Mouse (Mus musculus): ENCODE results near the gene Ssh1. TPM values are rescaled to one million over a fixed set of nuclear protein-coding genes. Genes with fewer than 3 reads are reported as not detected.

Gene Ssh1
- polyA plus RNA-seq (2015; fragmentation: Illumina TruSeq; extraction: RNeasy Lipid Tissue Mini Kit (QIAGEN cat#74804); ENCODE audit: insufficient read depth, low replicate concordance): 13.2 TPM

GRCm38 (mm10) chr5:113993487-113994465 is at the start of gene Ssh1:
Gene Ssh1 (minus strand): TSS chr5:113993894.

GRCm38 (mm10) chr5:114003542-114003941 is 9.8 kb upstream of the Ssh1 start, which contains the start of gene Dao:
Gene Dao (plus strand): TSS chr5:114003703.

GRCm38 (mm10) chr5:113908592-113909441 is 84.9 kb downstream of the Ssh1 start, which contains the start of gene Coro1c:
Gene Coro1c (minus strand): TSS chr5:113908758.

Other genes starting within 250 kb of the Ssh1 start
- 19.4 TPM for gene Sart3, start 221.4 kb downstream of the Ssh1 start, polyA plus RNA-seq (2015; fragmentation: Illumina TruSeq; extraction: RNeasy Lipid Tissue Mini Kit (QIAGEN cat#74804); ENCODE audit: insufficient read depth, low replicate concordance)
- gene Iscu, start 221.1 kb downstream of the Ssh1 start, polyA plus RNA-seq (2015; fragmentation: Illumina TruSeq; extraction: RNeasy Lipid Tissue Mini Kit (QIAGEN cat#74804); ENCODE audit: insufficient read depth, low replicate concordance): 87.0 TPM
- gene Tmem119, start 193.4 kb downstream of the Ssh1 start, polyA plus RNA-seq (2015; fragmentation: Illumina TruSeq; extraction: RNeasy Lipid Tissue Mini Kit (QIAGEN cat#74804); ENCODE audit: insufficient read depth, low replicate concordance): 0.99 TPM
- 85.0 TPM for gene Selplg, start 161.2 kb downstream of the Ssh1 start, polyA plus RNA-seq (2015; fragmentation: Illumina TruSeq; extraction: RNeasy Lipid Tissue Mini Kit (QIAGEN cat#74804); ENCODE audit: insufficient read depth, low replicate concordance)
- gene Coro1c, start 85.1 kb downstream of the Ssh1 start, polyA plus RNA-seq (2015; fragmentation: Illumina TruSeq; extraction: RNeasy Lipid Tissue Mini Kit (QIAGEN cat#74804); ENCODE audit: insufficient read depth, low replicate concordance): 48.3 TPM
- gene Dao, start 9.8 kb upstream of the Ssh1 start, polyA plus RNA-seq (2015; fragmentation: Illumina TruSeq; extraction: RNeasy Lipid Tissue Mini Kit (QIAGEN cat#74804); ENCODE audit: insufficient read depth, low replicate concordance): 0.33 TPM
- gene Usp30, start 71.6 kb upstream of the Ssh1 start, polyA plus RNA-seq (2015; fragmentation: Illumina TruSeq; extraction: RNeasy Lipid Tissue Mini Kit (QIAGEN cat#74804); ENCODE audit: insufficient read depth, low replicate concordance): 7.0 TPM
- gene Svop, start 97.7 kb upstream of the Ssh1 start, polyA plus RNA-seq (2015; fragmentation: Illumina TruSeq; extraction: RNeasy Lipid Tissue Mini Kit (QIAGEN cat#74804); ENCODE audit: insufficient read depth, low replicate concordance): not detected
- gene Alkbh2, start 134.3 kb upstream of the Ssh1 start, polyA plus RNA-seq (2015; fragmentation: Illumina TruSeq; extraction: RNeasy Lipid Tissue Mini Kit (QIAGEN cat#74804); ENCODE audit: insufficient read depth, low replicate concordance): 2.9 TPM
- 5.9 TPM for gene Ung, start 136.5 kb upstream of the Ssh1 start, polyA plus RNA-seq (2015; fragmentation: Illumina TruSeq; extraction: RNeasy Lipid Tissue Mini Kit (QIAGEN cat#74804); ENCODE audit: insufficient read depth, low replicate concordance)
- 2.5 TPM for gene Acacb, start 152.6 kb upstream of the Ssh1 start, polyA plus RNA-seq (2015; fragmentation: Illumina TruSeq; extraction: RNeasy Lipid Tissue Mini Kit (QIAGEN cat#74804); ENCODE audit: insufficient read depth, low replicate concordance)